Mouse (Mus musculus) common myeloid progenitor, adult 5-6 weeks (primary cell): ENCODE data around the gene Pofut1. TPM values are rescaled to one million over a fixed set of nuclear protein-coding genes. Genes with fewer than 3 reads are reported as not detected.

Source experiments
- total RNA-seq: library from RNA; stranded (forward); fragments of 200-1000, 187-1606 nt; gene quantifications from 2 replicates; pipeline ENCODE4 v1.2.3, GENCODE M21; 2017

Gene Pofut1
- total RNA-seq, 1 experiment from 2014 or later = 23.2 TPM

Other genes starting within 250 kb of the Pofut1 start
- 109 and 138 TPM in 2 replicates for gene Pdrg1, start 226.1 kb upstream of the Pofut1 start, total RNA-seq
- not detected in 2 replicates for gene Xkr7, start 209.7 kb upstream of the Pofut1 start, total RNA-seq
- 0.73 TPM in 1 of 2 replicates, not detected in the other for gene Ccm2l, start 175.6 kb upstream of the Pofut1 start, total RNA-seq
- 2.2 and 5.9 TPM in 2 replicates for gene Hck, start 133.1 kb upstream of the Pofut1 start, total RNA-seq
- gene Tm9sf4, start 80.2 kb upstream of the Pofut1 start, total RNA-seq = 80.5 and 106 TPM in 2 replicates
- gene Tspyl3, start 16.1 kb upstream of the Pofut1 start, total RNA-seq = 10.8 and 11.8 TPM in 2 replicates
- 4.9 and 11.2 TPM in 2 replicates for gene Plagl2, start 107 bp upstream of the Pofut1 start, total RNA-seq
- gene Kif3b, start 49.9 kb downstream of the Pofut1 start, total RNA-seq = 12.3 and 13.2 TPM in 2 replicates
- gene Asxl1, start 104.3 kb downstream of the Pofut1 start, total RNA-seq = 27.6 and 42.3 TPM in 2 replicates